Mouse (Mus musculus) layer of hippocampus, adult 9-10 months (tissue): ENCODE results near the gene Lmod1.
"Not testable (repeated sequence)": the region's sequence is repeated elsewhere in the genome, so short reads cannot be mapped to it uniquely, and the experiment has no call there.

Experiments
- DNase-seq: peaks from one replicate; pipeline ENCODE4 v3.0.0; 2022; ENCODE audit warnings: low spot score

Gene Lmod1

DNA sequence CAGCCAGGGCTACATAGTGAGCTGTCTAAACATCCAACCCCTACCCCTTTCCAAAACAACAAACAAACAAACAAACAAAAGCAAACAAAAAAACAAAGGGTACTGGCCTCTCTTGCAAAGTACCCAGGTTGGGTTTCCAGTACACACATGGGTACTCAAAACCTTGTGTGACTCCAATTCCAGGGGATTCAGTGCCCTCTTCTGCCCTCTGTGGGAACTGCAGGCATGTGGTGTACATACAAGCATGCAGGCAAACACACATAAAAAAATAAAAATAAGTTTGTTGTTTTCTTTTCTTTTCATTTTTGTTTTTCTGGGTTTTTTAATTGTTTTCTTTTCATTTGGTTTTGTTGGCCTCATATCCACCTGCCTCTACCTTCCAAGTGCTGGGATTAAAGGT is 37.5 kb downstream of the Lmod1 start:
- DNase-seq, result no peak

DNA sequence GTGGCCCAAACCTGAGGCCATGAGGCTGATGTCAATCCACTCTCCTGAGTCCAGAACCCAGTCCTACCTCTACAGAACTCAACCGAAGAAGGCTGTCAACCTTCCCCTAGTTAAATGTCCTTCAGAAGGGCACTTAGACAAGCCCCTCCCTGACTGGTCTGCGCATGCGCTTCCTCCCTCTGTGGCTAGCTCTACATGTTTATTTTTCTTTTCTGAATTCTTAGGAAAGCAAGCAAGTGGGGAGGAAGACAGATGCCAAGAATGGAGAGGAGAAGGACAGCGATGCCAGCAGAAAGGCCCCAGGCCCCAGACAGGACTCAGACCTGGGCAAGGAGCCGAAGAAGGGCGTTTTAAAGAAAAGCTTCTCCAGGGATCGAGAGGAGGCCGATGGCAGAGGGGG is 38.8 kb downstream of the Lmod1 start:
- DNase-seq, result no peak

DNA sequence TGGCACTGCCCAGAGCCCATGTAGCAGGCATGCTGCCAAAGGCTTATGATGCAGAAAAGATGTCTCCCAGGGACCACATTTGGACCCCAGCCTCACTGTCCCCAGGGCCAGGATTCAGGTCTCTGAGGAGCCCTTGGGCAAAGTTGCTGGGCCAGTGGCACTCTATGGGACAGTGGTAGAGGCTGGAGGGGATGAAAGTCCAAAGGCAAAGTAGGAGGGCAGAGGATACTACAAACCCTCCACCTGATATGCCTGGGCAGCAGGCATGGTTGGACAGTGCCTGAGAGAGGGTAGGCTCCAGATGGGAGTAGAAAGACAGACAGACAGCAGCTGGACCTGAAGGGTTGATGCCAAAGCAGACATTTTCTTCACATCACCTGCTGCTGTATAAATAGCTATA is 41.8 kb downstream of the Lmod1 start:
- DNase-seq, result no peak

DNA sequence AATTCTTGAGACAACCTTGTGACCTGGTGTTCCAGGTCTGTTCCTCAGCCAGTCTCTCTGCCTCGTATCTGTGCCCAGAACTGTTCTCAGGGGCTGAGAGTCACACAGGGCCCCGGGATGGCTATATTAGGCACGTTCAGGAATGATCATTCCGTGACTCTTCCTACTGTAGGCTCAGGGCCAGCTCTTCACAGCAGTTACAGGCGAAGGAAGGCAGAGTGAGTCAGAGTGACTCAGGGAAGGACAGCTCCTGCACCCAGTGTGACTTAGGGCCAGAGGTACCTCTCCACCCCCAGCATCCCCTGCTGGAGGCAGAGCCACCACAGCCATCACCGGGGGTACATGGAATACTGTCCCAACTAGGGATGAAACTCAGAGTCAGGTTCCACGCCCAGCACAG is 42.4 kb downstream of the Lmod1 start:
- DNase-seq, result no peak

DNA sequence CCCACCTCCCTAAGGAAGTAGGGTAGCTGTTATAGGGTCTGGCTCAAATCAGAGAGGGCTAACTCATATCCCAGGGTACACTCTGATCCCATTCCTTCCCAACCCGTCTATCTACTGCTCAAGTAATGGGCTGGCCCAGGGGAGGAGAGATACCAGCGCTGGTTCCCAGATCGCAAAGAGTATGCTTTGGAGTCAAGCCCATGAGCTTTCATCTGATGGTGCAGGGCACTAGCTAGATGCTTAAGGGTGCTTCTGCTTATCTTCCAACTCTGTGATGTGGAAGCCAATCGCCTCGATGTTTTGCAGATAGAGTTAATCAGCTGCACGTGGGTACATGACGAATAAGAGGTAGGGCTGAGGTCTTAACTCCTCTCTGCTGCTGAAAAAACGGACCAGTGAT is 43.0 kb downstream of the Lmod1 start:
- no peak for DNase-seq

DNA sequence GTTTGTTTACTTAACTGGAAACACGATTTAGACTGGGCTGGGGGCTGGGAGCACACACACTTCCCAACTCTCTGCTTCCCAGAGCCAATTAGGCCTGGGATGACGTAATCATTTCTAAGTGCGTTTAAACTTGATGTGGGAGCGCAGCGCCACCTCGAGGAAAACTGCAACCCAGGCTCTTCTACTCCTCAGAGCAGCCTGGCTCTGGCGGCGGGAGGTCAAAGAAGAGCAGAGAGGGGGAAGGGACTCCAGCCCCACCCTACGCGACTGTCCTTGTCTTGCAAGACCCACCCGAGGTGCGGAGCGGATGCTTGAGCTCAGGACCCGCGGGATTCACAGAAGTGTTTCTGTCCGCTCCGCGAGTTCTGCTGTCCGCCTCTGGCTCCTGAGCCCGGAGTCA is 43.6 kb downstream of the Lmod1 start:
- DNase-seq, result peak; percentile 79

DNA sequence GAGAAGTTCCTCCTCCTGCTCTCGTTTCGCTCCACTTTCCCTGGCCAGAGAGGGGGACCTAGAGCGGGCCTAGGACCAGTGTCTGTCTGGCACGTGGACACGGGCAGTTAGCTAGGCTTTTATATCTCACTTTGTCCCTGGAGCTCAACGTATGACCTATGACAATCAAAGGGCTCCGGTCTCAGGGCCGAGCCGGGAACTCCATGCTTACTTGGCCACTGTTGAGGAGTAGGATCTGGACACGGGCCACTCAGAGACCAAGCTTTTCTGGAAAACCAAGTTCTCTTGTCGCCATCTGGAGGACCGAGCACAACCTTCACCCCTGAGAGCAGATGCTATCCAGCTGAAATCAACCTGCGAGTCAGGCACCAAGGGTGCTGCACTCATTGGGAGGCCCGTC is 44.4 kb downstream of the Lmod1 start:
- DNase-seq, result no peak

DNA sequence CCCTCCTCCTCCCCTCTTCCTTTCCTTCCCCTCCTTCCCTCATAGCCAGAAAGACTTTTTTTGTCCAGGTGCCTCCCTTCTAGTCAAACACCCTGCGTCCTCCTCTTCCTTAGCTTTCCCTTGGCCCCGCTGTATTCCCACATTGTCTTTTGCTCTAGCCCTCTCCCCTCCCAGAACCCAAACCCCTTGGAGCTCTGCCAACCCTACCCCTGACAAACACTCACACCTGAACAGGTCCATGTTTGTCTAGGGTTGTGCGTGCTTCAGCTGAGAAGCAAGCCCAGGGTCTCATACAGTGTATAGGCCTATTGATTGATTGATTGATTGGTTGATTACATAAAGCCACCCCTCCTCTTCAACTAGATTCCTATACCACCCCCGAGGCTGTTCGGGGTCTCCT is 44.8 kb downstream of the Lmod1 start:
- DNase-seq, result no peak

DNA sequence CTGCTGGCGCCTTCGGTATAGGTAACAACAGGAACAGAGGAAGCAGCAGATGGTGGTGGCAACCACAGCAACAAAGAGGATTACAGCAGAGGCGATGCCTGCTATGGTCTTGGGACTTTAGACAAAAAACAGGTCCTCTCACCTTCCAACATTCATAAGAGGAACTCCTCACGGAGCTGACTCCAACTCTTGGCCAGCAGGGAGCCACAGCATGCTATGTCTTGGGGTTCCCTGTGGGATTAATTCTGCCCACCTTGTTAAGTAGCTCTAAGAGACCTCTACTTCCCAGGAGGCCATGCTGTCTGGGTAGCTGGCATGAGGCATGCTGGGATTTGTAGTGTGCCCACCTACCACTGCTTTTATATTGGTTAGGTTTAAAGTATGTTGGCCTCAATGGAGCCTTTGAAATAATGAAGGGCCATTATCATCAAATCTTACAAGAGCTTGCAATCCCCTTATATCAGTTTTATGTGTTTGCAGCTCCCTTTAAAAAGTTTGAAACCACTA is 48.6 kb downstream of the Lmod1 start:
- DNase-seq, result no peak

DNA sequence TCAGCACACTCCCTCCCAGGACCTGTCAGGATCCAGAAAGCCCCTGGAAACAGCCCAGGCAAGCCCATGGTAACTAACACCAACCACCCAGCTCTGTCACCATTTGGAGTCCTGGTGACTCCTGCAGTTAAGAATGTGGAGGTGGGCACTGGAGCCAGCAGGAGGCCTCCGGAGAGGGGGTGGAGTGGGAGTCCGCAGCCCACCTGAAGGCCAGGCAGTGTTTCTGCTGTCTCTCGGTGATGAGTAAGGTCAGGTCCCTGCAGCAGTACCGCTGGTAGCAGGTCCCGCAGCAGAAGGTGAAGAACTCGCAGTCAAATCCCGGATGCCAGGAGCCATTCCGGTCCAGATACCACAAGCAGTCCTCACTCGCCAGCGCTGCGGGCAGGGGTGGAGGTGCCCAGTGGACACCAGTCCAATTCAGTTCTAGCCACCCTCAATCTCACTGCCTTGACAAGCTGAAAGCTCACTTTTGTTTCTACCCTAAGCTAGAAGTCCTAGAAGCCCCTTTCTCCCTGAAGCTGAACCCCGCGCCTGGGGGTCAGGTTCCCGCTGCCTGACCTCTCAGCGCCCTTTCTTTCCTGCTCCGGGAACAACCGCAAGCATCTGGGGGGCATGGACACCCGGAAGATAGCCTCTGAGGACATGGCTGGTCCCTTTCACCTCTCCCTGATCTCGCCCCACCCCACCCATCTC is 49.7 kb downstream of the Lmod1 start:
- no peak for DNase-seq

DNA sequence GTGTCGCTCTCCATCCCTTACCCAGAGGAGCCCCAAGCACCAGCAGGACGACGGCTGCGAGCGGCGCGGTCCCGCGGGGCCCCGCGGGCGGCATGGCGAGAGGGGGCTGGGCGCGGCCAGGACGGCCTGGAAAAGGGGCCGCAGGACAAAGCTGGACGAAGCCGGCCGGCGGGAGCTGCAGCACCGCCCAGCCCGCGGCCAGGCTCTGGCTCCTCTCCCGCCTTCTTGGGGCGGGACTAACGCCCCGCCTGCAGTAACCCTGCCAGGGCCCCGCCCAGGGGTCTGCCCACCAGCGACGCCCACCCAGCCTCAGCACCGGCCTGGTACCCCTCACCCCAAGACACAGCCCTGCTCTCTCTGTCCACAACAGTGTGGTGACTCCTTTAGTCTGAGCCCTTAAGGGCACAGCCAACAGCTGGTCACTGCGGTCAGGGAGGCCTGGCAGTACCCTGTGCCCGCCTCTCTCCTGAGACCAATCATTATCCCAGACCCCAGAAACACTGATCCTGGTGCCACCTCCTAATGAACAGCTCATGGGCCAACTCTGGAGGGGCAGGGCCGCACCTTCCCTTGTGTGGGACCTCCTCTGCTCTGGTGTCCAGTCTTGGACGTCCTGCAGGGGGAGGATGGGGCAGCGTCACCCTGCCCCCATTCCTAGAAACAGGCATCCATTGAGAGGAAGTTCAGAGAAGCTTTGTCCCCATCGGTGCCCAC is 50.4 kb downstream of the Lmod1 start, which contains the start of gene Shisa4:
Shisa4 (minus strand) TSS at position 370 of the 714 bp plus-strand sequence.
- DNase-seq, result no peak

DNA sequence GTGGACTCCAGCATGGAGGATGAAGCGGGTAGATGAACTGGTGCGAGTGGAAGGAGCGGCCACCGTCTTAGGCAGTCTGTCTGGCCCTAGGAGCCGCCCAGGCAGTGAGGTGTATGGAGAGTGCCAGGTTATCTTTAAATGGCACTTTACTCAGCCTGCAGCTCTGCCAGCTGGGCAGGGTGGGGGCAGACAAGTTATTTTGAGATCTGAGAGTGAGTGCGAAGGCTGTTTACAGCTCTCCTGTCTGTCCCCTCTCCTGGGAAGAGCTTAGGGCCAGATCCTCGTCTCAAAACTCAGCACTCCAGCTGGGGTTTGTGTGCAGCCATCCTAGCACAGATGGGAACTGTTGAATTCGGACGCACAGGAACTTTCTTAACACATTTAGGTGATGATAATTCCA is 54.0 kb downstream of the Lmod1 start:
- no peak for DNase-seq

DNA sequence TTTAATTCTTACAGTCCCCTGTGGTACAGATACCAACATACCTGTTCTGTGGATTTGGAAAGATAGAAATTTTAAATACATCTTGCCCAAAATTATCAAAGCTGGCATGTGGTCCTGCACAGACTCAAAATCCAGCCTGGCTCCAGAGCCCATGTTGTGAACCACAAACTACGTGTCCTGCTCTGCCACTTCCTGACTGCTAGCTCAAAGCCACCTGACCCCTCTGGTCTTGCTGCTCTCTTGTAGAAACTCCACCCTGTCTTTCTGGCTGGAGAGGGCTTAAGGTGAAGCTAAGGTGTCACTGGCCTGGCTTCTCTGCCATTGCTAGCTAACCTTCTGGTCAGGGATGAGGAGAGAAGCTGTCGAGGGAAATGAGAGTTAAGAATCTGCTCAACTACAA is 54.4 kb downstream of the Lmod1 start:
- no peak for DNase-seq

DNA sequence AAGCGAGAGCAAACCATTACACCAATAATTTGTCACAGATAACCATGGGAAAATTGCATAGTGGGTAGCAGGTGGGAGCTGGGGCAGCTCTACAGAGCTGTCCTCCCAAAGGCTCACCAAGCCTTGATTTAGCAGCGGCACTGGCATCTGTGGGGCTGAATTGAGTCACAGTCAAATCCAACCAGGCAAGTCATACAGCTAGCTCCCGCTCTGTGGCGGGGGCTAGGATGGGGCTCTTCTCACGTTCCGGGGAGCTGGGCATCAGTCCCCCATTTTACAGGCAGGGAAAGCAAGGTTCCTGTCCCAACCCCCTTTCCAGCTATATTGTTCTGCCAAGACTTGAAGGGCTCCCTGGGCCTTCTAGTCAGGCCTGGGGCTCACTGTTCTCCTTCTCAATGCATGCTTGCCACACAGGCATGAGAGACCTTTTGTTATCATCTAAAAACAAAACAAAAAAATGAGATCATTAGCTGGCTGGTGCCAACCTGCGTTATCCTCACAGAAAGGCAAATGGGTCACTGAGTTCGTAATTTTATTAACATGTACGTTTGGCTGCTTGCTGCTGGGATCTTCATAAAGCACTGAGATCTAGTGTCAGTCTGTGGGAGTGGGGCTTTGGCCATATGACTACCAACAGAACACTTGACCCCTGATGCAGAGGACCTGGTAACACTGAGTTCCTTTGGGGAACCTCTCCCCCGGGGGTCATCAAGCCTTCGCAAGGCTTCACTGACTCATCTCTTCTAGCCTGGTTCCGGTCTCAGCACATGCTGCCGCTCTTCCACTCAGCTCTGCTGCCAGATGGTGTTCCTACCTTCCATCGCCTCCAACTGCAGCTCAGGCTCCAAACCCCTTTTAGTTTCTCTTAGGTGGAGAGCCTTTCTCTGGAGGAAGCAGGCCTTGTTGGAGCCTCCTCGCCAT is 55.7 kb downstream of the Lmod1 start:
- no peak for DNase-seq

DNA sequence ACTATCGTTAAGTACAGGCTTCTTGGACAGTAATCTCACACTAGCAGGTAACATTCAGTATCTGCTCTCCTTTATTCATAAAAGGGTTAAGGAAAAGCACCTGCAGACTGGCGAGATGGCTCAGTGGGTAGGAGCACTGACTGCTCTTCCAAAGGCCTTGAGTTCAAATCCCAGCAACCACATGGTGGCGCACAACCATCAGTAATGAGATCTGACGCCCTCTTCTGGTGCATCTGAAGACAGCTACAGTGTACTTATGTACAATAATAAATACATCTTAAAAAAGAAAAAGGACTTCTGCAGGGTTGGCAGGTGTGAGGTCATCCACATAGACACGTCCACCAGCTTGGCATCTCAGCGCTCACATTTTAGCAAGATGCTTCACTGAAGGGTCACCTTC is 57.0 kb downstream of the Lmod1 start:
- DNase-seq, result not testable (repeated sequence)

DNA sequence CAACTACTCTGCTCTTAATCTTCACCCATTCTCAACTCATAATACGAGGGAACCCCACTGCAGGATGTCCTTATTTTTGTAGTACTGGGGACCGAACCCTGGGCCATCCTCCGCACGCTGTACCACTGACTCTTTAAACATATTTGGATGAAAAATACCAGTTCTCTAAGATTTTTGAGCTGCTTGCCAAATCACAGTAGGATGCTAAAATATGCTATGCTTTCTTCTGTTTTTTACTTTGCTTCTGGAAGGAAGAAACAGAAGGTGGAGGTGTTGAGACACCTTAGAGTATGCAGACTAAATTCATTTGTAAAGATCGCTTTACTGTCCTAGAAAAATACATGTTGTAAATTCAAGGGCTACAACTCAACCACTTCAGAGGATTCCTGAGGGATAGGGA is 59.6 kb downstream of the Lmod1 start:
- no peak for DNase-seq

DNA sequence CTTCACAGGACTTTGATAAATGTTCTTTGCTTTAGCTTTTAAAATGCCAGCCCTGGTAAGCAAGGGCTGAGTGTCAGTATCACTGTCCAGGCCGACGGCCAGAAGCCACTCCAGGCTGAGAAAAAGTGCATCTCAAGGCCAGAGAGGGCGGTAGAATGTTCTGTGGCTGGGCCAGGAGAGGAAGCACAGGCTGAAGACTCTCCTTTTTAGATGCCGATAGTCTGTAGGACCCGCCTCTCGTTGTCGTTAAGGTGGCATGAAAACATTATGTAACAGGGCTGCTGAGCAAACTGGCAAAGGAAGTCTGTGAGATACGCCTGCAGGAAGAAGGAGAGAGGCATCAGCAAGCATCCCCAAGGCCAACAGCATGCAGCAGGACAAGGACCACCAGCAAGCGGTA is 60.6 kb downstream of the Lmod1 start:
- no peak for DNase-seq

DNA sequence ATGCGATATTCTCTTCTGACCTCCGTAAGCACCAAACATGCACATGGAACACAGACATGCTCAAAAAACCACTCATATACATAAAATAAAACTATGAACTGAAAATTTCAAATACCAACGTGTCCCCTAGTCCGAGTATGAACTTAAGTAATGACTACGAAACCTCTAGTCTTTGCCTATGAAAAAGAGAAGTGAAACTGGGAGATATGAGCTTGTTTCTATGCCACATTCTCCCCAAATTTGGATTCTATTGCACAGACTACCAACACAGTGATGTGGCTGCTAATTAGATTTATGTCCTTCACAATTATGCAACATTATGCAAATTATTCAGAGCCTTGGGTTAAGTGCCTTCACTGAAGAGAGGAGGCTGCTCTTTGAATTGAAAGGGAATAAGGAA is 74.9 kb downstream of the Lmod1 start:
- DNase-seq, result no peak

DNA sequence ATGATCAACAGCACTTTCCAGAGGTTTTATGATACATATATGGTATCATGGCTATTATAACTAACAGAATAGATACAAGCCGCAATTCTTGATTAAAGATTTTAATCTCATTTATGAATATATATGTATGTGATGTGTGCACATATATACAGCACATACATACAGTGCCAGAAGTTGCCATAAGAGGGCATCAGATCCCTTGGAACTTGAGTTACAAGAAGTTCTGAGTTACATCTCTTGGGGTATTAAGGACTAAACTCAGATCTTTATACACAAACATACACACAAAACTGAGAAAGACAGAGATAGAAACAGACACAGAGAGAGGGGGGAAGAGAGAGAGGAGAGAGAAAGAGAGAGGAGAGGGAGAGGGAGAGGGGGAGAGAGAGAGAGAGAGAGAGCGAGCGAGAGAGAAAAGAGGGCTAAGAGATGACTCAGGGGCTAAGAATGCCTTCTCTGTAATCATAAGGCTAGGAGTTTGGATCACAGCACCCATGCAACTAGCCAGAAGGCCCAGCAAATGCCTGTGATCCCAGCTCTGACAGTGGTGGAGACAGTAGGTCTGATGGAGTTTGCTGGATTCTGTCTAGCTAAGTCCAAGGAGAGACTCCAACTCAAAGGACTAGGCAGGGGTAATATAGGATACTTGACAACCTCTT is 77.0 kb downstream of the Lmod1 start:
- no peak for DNase-seq

DNA sequence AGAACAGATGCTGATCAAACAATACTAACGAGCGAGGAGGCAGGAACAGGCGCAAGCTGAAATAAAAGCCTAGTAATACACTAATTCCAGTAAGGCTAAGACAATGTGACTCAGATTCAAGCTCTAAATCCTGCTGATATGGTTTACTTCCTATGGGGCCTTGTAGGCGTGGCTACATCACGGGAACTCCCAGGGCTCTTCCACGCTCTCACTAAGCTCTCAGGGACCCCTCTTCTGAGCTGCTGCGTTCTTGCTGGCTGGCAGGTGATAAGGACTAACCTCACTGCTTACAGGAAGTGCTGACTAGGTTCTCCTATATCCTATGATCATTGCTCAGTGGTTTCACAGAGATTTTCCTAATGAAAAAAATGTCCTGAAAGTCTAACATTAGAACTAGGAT is 80.7 kb downstream of the Lmod1 start:
- no peak for DNase-seq

DNA sequence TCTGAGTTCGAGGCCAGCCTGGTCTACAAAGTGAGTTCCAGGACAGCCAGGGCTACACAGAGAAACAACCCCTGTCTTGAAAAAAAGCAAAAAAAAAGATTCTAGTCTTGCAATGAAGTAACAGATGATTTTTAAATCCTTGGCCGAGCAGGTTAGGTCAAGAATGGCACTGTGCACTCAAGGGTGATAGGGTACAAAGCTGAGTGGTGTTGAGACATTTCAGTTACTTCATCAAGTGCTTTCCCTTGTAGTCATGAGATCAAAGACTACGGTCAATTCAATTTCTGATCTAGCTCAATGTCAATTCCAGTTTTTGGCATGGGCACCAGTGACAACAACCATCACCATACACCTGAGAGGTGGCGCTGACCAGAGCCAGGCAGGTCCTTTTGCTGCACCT is 84.4 kb downstream of the Lmod1 start:
- no peak for DNase-seq

DNA sequence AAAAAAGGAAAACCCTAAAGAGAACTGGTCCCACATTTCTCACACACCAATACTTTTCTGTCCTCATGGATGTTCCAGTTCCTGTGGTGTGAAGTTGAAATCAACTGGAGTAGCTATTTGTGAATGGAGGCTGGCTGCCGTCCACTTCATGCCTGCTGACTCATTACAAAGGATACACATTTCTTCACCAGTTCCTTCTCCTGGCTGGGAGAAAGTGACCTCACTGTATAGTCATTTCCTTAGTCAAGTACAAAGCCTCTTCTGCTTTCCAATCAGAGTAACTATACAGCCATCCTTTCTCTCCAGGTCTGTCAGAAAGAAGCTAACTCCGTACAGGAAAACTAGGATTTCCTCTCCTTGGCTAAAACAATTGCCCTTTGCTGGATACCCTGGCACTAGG is 86.4 kb downstream of the Lmod1 start:
- DNase-seq, result no peak
